Mouse (Mus musculus): ENCODE results near the gene Shb.

The Shb gene

GRCm38 (mm10) chr4:45527562-45528354, 4.5 kb downstream of the Shb start:
- no peak for DNase-seq (ENCODE audit: low spot score)

- DNase-seq (ENCODE audit: low spot score), result no peak
Measured at GRCm38 (mm10) chr4:45526846-45527561, 5.3 kb downstream of the Shb start.

- DNase-seq (ENCODE audit: low spot score), result no peak
Measured at GRCm38 (mm10) chr4:45526175-45526574, 6.1 kb downstream of the Shb start.

GRCm38 (mm10) chr4:45525541-45525940, 6.7 kb downstream of the Shb start:
- no peak for DNase-seq (ENCODE audit: low spot score)

- no peak for DNase-seq (ENCODE audit: low spot score)
Measured at GRCm38 (mm10) chr4:45524602-45525001, 7.7 kb downstream of the Shb start.

GRCm38 (mm10) chr4:45523360-45523759, 8.9 kb downstream of the Shb start:
- DNase-seq (ENCODE audit: low spot score), result no peak

- DNase-seq (ENCODE audit: low spot score), result no peak
Measured at GRCm38 (mm10) chr4:45522956-45523355, 9.3 kb downstream of the Shb start.

GRCm38 (mm10) chr4:45522583-45522900, 9.7 kb downstream of the Shb start:
- no peak for DNase-seq (ENCODE audit: low spot score)

- DNase-seq (ENCODE audit: low spot score), result no peak
Measured at GRCm38 (mm10) chr4:45521705-45522582, 10.3 kb downstream of the Shb start.

GRCm38 (mm10) chr4:45520375-45520774, 11.9 kb downstream of the Shb start:
- no peak for DNase-seq (ENCODE audit: low spot score)

GRCm38 (mm10) chr4:45517399-45517798, 14.9 kb downstream of the Shb start:
- DNase-seq (ENCODE audit: low spot score), result no peak

- no peak for DNase-seq (ENCODE audit: low spot score)
Measured at GRCm38 (mm10) chr4:45515894-45516293, 16.4 kb downstream of the Shb start.

GRCm38 (mm10) chr4:45514406-45514805, 17.9 kb downstream of the Shb start:
- DNase-seq (ENCODE audit: low spot score), result no peak

GRCm38 (mm10) chr4:45513791-45514293, 18.4 kb downstream of the Shb start:
- DNase-seq (ENCODE audit: low spot score), result peak; percentile 45

- DNase-seq (ENCODE audit: low spot score), result no peak
Measured at GRCm38 (mm10) chr4:45513340-45513739, 18.9 kb downstream of the Shb start.

- peak; percentile 77 for DNase-seq (ENCODE audit: low spot score)
Measured at GRCm38 (mm10) chr4:45510163-45510562, 22.1 kb downstream of the Shb start.

- no peak for DNase-seq (ENCODE audit: low spot score)
Measured at GRCm38 (mm10) chr4:45509416-45509815, 22.9 kb downstream of the Shb start.

- no peak for DNase-seq (ENCODE audit: low spot score)
Measured at GRCm38 (mm10) chr4:45508469-45508868, 23.8 kb downstream of the Shb start.

- DNase-seq (ENCODE audit: low spot score), result no peak
Measured at GRCm38 (mm10) chr4:45507476-45507875, 24.8 kb downstream of the Shb start.

- DNase-seq (ENCODE audit: low spot score), result no peak
Measured at GRCm38 (mm10) chr4:45507039-45507438, 25.2 kb downstream of the Shb start.

GRCm38 (mm10) chr4:45506613-45507012, 25.7 kb downstream of the Shb start:
- no peak for DNase-seq (ENCODE audit: low spot score)

GRCm38 (mm10) chr4:45505671-45506070, 26.6 kb downstream of the Shb start:
- no peak for DNase-seq (ENCODE audit: low spot score)
